Mouse (Mus musculus) large intestine, adult 2 months (tissue): ENCODE measurements around the gene Fam208b. TPM values are rescaled to one million over a fixed set of nuclear protein-coding genes. Genes with fewer than 3 reads are reported as not detected.
"Not testable (repeated sequence)": the region's sequence is repeated elsewhere in the genome, so short reads cannot be mapped to it uniquely, and the experiment has no call there.

Source experiments
- DNase-seq: peaks from one replicate; pipeline ENCODE4 v3.0.0-alpha.2; 2012; ENCODE audit warnings: low read depth, low spot score
- WGBS: fragments of 180-500 bp; shearing (Covaris S2); methylation state at CpG from one replicate; pipeline ENCODE4 v1.1.7; 2018; 5-methylcytosine and 5-hydroxymethylcytosine counted together
- polyA plus RNA-seq: library from polyadenylated mRNA; depleted of rRNA; stranded (reverse); fragments of >200 nt; gene quantifications from 2 replicates; pipeline ENCODE4 v1.2.3, GENCODE M21; 2012

Gene Fam208b
- polyA plus RNA-seq, 1 experiment: 1.4 TPM

- 73% methylated on average over 1 of the region's 1 CpGs for WGBS
- no peak for DNase-seq
Observed at GRCm38 (mm10) chr13:3594311-3594710, 16.6 kb downstream of the Fam208b start.

DNA sequence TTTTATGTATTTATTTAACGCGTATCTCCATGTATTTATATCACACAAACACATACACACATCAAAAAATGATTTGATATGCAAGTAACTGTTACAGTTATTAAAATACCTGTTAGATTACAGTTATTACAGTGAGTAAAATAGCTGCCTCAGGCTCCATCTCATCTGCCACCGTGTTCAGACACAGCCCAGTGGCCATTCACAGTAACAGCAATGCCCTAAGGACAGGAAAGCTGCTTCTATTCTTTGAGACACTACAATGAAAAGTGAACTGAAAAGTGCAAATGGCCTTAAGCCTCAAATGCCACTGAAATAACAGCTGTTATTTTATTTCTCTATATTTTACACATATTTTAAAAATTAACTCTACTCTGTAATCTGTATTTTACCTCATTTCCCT, 20.1 kb downstream of the Fam208b start:
- DNase-seq: no peak
- 84% methylated on average over 3 of the region's 3 CpGs for WGBS

DNA sequence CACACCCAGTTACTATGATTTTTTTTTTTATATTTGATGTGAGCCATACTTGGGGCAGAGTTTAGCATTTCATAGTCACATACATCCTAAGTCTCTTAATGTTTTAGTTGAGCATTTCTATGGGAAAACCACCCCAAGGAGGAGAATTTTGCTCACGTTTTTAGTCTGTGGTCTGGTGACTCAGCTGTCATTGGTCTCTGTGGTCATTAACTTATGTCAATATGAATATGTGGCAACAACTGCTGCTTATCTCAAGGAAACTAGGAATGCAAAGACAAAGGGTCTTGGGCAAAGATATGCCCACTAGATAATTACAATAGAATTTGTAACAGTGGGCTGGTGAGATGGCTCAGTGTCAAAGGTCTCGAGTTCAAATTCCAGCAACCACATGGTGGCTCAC, 47.0 kb downstream of the Fam208b start:
- DNase-seq: no peak
- 59% methylated on average over 2 of the region's 2 CpGs for WGBS

DNA sequence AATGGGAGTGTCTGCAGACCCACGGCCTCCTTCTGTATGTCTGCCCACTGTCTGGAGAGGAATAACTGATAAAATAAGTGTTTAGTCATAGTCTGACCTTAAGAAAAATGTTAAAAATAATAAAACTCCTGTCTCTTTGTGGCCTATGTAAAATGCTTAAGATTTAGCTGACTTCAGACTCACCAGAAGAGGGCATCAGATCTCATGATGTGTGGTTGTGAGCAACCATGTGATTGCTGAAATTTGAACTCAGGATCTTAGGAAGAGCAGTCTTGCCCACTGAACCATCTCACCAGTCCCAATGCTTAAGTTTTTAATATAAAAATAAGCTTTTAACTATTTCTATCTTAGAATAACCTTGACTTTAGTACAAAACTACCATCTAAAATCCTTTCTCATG, 47.8 kb downstream of the Fam208b start:
- DNase-seq: no peak
- 98% methylated on average over 1 of the region's 1 CpGs for WGBS

DNA sequence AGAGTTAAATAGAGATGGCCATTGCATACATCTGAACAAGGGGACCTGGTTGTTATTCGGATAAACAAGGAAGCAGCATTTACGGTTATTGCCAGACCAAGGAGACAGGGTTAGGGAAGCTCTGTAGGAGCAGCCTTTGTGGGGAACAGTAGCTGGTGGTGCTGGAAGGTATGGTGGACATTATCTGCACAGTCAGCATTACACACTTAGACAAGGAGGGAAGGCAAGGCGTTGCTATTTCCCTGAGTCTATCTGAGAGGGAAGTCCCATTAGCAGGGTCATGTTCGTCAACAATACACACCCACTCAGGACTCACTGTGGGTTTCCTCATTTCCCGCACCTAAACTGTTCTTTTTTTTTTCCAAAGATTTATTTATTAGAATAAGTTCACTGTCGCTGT, 63.1 kb downstream of the Fam208b start:
- WGBS: 43% methylated on average over 6 of the region's 6 CpGs
- no peak for DNase-seq

- no peak for DNase-seq
- WGBS: 43% methylated on average over 3 of the region's 3 CpGs
Observed at GRCm38 (mm10) chr13:3547410-3547809, 63.5 kb downstream of the Fam208b start.

- WGBS: 24% methylated on average over 5 of the region's 5 CpGs
Observed at GRCm38 (mm10) chr13:3544925-3545324, 66.0 kb downstream of the Fam208b start.

GRCm38 (mm10) chr13:3544077-3544874, 66.6 kb downstream of the Fam208b start:
- 54% methylated on average over 4 of the region's 4 CpGs for WGBS
- no peak for DNase-seq

More at GRCm38 (mm10) chr13:3544925-3545324, 66.0 kb downstream of the Fam208b start:
- no peak for DNase-seq

DNA sequence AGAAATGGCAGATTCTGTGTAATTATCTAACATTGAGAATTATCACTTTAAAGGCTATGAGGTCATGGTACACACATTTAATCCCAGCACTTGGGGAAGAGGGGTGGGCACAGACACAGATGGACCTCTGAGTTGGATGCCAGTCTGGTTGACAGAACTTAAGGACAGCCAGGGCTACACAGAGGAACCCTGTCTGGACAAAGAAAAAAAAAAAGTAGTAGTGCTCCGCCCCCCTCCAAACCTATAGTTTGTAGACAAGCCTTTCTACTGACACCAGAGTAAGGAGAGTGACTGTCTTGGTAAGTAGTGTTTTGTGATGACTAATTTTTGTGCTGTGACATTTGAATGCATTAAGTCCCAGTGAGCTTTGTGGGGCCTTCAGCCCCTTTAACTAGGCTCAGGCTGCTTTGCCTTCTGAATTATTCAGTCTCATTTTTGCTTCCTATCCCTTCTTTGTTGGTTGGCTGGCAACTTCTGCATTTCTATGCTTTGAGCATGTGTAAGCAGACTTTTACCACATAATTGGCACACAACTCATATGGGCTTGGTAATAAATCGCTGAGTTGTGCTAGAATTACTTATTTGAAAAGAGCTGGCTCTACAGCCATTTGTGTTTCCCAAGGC, 69.6 kb downstream of the Fam208b start:
- 46% methylated on average over 2 of the region's 2 CpGs for WGBS
- DNase-seq: no peak

DNA sequence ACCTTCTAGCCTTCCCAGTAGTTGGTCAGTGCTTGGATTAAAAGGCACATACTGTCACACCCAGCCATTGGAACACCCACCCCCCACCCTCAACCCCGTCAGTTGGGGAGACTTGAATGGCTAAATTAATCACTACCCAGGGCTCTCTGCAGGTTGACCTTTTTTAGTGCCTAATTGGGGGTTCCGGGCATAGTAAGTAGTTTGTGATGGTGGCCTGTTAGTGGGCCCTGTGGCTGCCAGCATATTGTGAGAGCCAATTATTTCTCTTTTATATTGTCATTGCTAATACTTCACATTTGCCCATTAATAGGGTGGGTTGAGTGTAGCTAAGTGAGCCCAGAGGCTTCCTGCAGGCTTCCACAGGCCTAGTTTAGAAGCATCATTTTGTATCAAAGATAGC, 70.7 kb downstream of the Fam208b start:
- WGBS: 35% methylated on average over 2 of the region's 2 CpGs
- no peak for DNase-seq

DNA sequence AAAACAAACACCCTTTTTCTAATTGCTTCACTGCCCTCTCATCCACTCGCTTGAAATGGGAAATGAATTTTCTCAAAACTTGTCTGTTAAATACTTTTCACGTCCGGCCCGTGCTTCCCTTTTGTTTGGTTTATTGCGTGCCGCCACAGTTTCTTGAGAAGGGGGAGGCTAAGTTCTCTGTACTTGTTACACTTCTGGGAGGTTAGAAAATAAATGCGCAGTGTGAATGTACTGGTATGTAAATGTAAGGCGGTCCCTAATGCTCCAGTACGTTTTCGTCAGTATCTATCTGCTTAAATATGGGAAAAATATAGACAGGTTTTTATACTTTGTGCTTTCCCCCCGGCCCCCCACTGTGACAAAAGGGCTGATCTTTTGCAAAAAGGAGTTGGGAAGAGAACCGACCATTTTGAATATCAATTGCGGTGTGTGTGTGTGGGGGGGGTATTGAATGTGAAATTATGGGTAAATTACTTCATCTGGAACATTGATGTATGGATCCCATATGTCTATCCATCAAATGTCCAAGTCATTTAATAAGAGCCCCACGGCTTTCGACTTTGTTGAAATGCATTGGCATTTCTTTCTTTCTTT, 71.8 kb downstream of the Fam208b start:
- DNase-seq: no peak
- WGBS: 2% methylated on average over 15 of the region's 15 CpGs

- peak; percentile 70 for DNase-seq
- under 1% methylated on average over 59 of the region's 59 CpGs for WGBS
Observed at GRCm38 (mm10) chr13:3538223-3538968, 72.5 kb downstream of the Fam208b start.

GRCm38 (mm10) chr13:3537594-3538222, 73.2 kb downstream of the Fam208b start, which contains the start of gene Gdi2:
TSS of gene Gdi2 (plus strand) at chr13:3538063.
- under 1% methylated on average over 43 of the region's 47 CpGs for WGBS

GRCm38 (mm10) chr13:3534146-3534545, 76.8 kb downstream of the Fam208b start:
- no peak for DNase-seq
- 98% methylated on average over 4 of the region's 4 CpGs for WGBS

More at GRCm38 (mm10) chr13:3537594-3538222, 73.2 kb downstream of the Fam208b start, which contains the start of gene Gdi2:
- peak; percentile 88 for DNase-seq

GRCm38 (mm10) chr13:3532451-3532850, 78.5 kb downstream of the Fam208b start:
- WGBS: 62% methylated on average over 4 of the region's 4 CpGs

GRCm38 (mm10) chr13:3531692-3532320, 79.1 kb downstream of the Fam208b start:
- 47% methylated on average over 10 of the region's 10 CpGs for WGBS

More at GRCm38 (mm10) chr13:3532451-3532850, 78.5 kb downstream of the Fam208b start:
- DNase-seq: no peak

DNA sequence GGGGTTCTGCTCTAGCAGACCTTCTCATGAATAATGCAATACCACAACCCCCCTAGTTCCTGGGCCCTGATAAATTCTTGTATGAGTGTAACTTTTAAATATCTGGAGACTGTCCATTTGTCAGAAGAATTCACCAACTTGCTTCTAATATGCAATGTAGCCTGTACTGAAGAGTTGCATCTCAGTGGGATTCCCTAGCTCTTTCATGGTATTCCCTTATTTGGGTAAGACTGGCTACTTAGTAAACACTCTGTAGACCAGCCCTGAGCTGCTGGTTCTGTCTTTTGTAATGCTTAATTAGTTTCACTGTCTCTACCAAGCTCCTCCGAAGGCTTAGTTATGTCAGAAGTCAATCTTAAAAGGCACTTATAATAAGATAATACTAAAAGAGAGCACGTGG, 79.7 kb downstream of the Fam208b start:
- WGBS: 78% methylated on average over 2 of the region's 2 CpGs
- DNase-seq: not testable (repeated sequence)

More at GRCm38 (mm10) chr13:3531692-3532320, 79.1 kb downstream of the Fam208b start:
- no peak for DNase-seq

DNA sequence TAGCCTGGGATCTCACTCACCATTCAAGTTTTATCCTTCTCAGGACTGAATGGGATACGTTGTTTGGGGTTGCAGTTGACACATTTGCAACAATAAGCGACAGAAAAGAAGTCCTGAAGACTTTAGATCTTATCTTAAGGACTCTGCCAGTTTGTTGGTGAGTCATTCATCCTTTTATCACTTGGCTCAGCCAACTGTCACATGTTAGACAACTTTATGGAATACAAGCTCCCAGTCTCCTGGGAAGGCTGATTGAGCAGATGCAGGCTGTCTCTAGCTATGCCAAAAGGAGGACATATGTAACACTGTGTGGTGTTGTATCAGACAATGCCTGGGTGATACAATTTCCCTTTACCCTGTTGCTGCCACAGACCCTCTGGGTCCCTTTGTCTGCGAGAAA, 80.5 kb downstream of the Fam208b start:
- 47% methylated on average over 3 of the region's 3 CpGs for WGBS

GRCm38 (mm10) chr13:3526328-3526727, 84.6 kb downstream of the Fam208b start:
- WGBS: 77% methylated on average over 8 of the region's 8 CpGs
- no peak for DNase-seq

More for the DNA sequence above, 80.5 kb downstream of the Fam208b start:
- DNase-seq: no peak
